Mouse (Mus musculus) cortical plate, adult 2 months (tissue): ENCODE data around the gene Pphln1.

Experiments used
- CTCF ChIP-seq: fragments of 200-500 bp; IDR thresholded peaks from 2 replicates; pipeline ENCODE4 v1.5.1; 2011; ENCODE audit warnings: mild to moderate bottlenecking, control low read depth, low read length; ENCODE audit not compliant: insufficient read depth; ENCODE audit errors: extremely low read depth
- POLR2A ChIP-seq: fragments of 200-500 bp; IDR thresholded peaks from 2 replicates; pipeline ENCODE4 v1.6.1; 2011; ENCODE audit warnings: mild to moderate bottlenecking, low read length, control low read depth; ENCODE audit not compliant: insufficient read depth; ENCODE audit errors: extremely low read depth

- TF ChIP-seq POLR2A (no peak), CTCF (no peak)
These were observed 122.0 kb downstream of the Pphln1 start for GRCm38 (mm10) chr15:93519836-93520826.
